Mouse (Mus musculus): Measurements from ENCODE around the gene Slc52a3. TPM values are rescaled to one million over a fixed set of nuclear protein-coding genes. Genes with fewer than 3 reads are reported as not detected.
"Not testable (repeated sequence)": the region's sequence is repeated elsewhere in the genome, so short reads cannot be mapped to it uniquely, and the experiment has no call there.

The Slc52a3 gene
- total and polyA plus RNA-seq, 3 experiments = 0.02 to 0.05 TPM; not detected in 1

GRCm38 (mm10) chr2:151985426-151986172 lies 10.7 kb upstream of the Slc52a3 start:
- H3K36me3 ChIP-seq (replicated peaks) = no peaks in the 10 kb centered on the region
- H3K4me1 ChIP-seq (ENCODE audit: insufficient read depth, low read depth, low read length) = peaks cover 4% of the 10 kb centered on the region
- no peak for DNase-seq (ENCODE audit: low spot score)
- H3K9me3 ChIP-seq (replicated peaks) = no peaks in the 10 kb centered on the region
- H3K27me3 ChIP-seq (ENCODE audit: insufficient read depth, low read length) = peaks cover 46% of the 10 kb centered on the region
- no peak overlapping the region for H3K4me3 ChIP-seq (ENCODE audit: low read depth, low read length)
- ATAC-seq (ENCODE audit: extremely low read depth, insufficient number of reproducible peaks, low FRiP score, poor library complexity, severe bottlenecking) = no peak
- TF ChIP-seq CTCF (IDR thresholded peaks at IDR 0.05; ENCODE audit: low read depth, low read length) = no peak
- TF ChIP-seq TAL1 (conservative IDR thresholded peaks at IDR 0.05; ENCODE audit: low read depth, low read length) = no peak
- no peak for TF ChIP-seq GATA2 (IDR thresholded peaks at IDR 0.05; ENCODE audit: borderline replicate concordance, low read depth, low read length)
- no peak for TF ChIP-seq POLR2AphosphoS5 (IDR thresholded peaks at IDR 0.05; ENCODE audit: insufficient replicate concordance, low read depth, low read length)
- TF ChIP-seq GATA1 (IDR thresholded peaks at IDR 0.05; ENCODE audit: borderline replicate concordance, low read length) = no peak

- Histone ChIP-seq H3K4me3 (ENCODE audit: low read depth, low read length) (no peak overlapping the region), H3K9me3 (replicated peaks) (no peaks in the 10 kb centered on the region), H3K27me3 (ENCODE audit: insufficient read depth, low read length) (peaks cover 50% of the 10 kb centered on the region), H3K4me1 (ENCODE audit: insufficient read depth, low read depth, low read length) (0 out of 2 replicates have a peak, but pooled peaks cover 2% of the 10 kb centered on the region), H3K36me3 (replicated peaks) (no peaks in the 10 kb centered on the region)
- ATAC-seq (ENCODE audit: extremely low read depth, insufficient number of reproducible peaks, low FRiP score, poor library complexity, severe bottlenecking) = no peak
- TF ChIP-seq CTCF (IDR thresholded peaks at IDR 0.05; ENCODE audit: low read depth, low read length) = no peak
- no peak for TF ChIP-seq POLR2AphosphoS5 (IDR thresholded peaks at IDR 0.05; ENCODE audit: insufficient replicate concordance, low read depth, low read length)
- no peak for TF ChIP-seq TAL1 (conservative IDR thresholded peaks at IDR 0.05; ENCODE audit: low read depth, low read length)
- TF ChIP-seq GATA2 (IDR thresholded peaks at IDR 0.05; ENCODE audit: borderline replicate concordance, low read depth, low read length) = no peak
- TF ChIP-seq GATA1 (IDR thresholded peaks at IDR 0.05; ENCODE audit: borderline replicate concordance, low read length) = no peak
- DNase-seq (ENCODE audit: low spot score) = no peak
Measured at GRCm38 (mm10) chr2:151986958-151987357, 9.4 kb upstream of the Slc52a3 start.

GRCm38 (mm10) chr2:151988978-151989377 lies 7.3 kb upstream of the Slc52a3 start:
- peaks cover 62% of the 10 kb centered on the region for H3K27me3 ChIP-seq (ENCODE audit: insufficient read depth, low read length)
- ATAC-seq (ENCODE audit: extremely low read depth, insufficient number of reproducible peaks, low FRiP score, poor library complexity, severe bottlenecking) = no peak

DNA sequence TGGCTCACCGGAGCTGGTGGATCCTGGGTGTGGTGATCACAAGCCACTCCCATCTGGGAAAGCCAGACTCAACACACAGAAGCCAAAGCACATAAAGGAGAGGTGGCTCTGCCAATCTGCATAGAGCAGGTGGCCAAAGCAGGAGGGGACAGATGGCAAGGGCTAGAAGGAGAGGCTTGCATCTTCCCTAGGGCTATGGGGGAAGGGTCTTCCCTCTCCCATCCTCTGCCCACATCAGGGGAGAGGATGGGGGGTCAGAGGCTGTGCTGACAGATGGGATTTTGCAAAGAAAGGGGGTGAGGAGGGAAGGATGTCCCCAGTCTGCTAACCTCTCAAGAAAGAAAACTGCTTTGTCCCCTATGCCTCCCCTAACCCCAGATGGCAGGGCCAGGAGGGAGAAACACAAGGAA lies 5.3 kb upstream of the Slc52a3 start:
- H3K27me3 ChIP-seq (ENCODE audit: insufficient read depth, low read length) = peaks cover 59% of the 10 kb centered on the region
- H3K36me3 ChIP-seq (replicated peaks) = no peaks in the 10 kb centered on the region

More at GRCm38 (mm10) chr2:151988978-151989377, 7.3 kb upstream of the Slc52a3 start:
- H3K4me3 ChIP-seq (ENCODE audit: low read depth, low read length) = no peak overlapping the region
- H3K36me3 ChIP-seq (replicated peaks) = no peaks in the 10 kb centered on the region
- DNase-seq (ENCODE audit: low spot score) = no peak
- TF ChIP-seq TAL1 (conservative IDR thresholded peaks at IDR 0.05; ENCODE audit: low read depth, low read length) (no peak), POLR2AphosphoS5 (IDR thresholded peaks at IDR 0.05; ENCODE audit: insufficient replicate concordance, low read depth, low read length) (no peak), CTCF (IDR thresholded peaks at IDR 0.05; ENCODE audit: low read depth, low read length) (no peak), GATA1 (IDR thresholded peaks at IDR 0.05; ENCODE audit: borderline replicate concordance, low read length) (no peak), GATA2 (IDR thresholded peaks at IDR 0.05; ENCODE audit: borderline replicate concordance, low read depth, low read length) (no peak)
- H3K4me1 ChIP-seq (ENCODE audit: insufficient read depth, low read depth, low read length) = 0 out of 2 replicates have a peak, but pooled peaks cover under 1% of the 10 kb centered on the region
- H3K9me3 ChIP-seq (replicated peaks) = no peaks in the 10 kb centered on the region

GRCm38 (mm10) chr2:151991446-151991845 lies 4.9 kb upstream of the Slc52a3 start:
- Histone ChIP-seq H3K4me3 (ENCODE audit: low read depth, low read length) (no peak overlapping the region), H3K9me3 (replicated peaks) (no peaks in the 10 kb centered on the region), H3K4me1 (ENCODE audit: insufficient read depth, low read depth, low read length) (peaks cover 17% of the 10 kb centered on the region), H3K36me3 (replicated peaks) (no peaks in the 10 kb centered on the region), H3K27me3 (ENCODE audit: insufficient read depth, low read length) (peaks cover 56% of the 10 kb centered on the region)
- DNase-seq (ENCODE audit: low spot score) (no peak), ATAC-seq (ENCODE audit: extremely low read depth, insufficient number of reproducible peaks, low FRiP score, poor library complexity, severe bottlenecking) (no peak)
- TF ChIP-seq GATA1 (IDR thresholded peaks at IDR 0.05; ENCODE audit: borderline replicate concordance, low read length) (no peak), TAL1 (conservative IDR thresholded peaks at IDR 0.05; ENCODE audit: low read depth, low read length) (no peak), POLR2AphosphoS5 (IDR thresholded peaks at IDR 0.05; ENCODE audit: insufficient replicate concordance, low read depth, low read length) (no peak), CTCF (IDR thresholded peaks at IDR 0.05; ENCODE audit: low read depth, low read length) (no peak), GATA2 (IDR thresholded peaks at IDR 0.05; ENCODE audit: borderline replicate concordance, low read depth, low read length) (no peak)

More for the DNA sequence above, 5.3 kb upstream of the Slc52a3 start:
- DNase-seq (ENCODE audit: low spot score) (no peak), ATAC-seq (ENCODE audit: extremely low read depth, insufficient number of reproducible peaks, low FRiP score, poor library complexity, severe bottlenecking) (no peak)
- no peaks in the 10 kb centered on the region for H3K9me3 ChIP-seq (replicated peaks)
- H3K4me3 ChIP-seq (ENCODE audit: low read depth, low read length) = no peak overlapping the region
- peaks cover 12% of the 10 kb centered on the region for H3K4me1 ChIP-seq (ENCODE audit: insufficient read depth, low read depth, low read length)
- no peak for TF ChIP-seq CTCF (IDR thresholded peaks at IDR 0.05; ENCODE audit: low read depth, low read length)
- TF ChIP-seq GATA2 (IDR thresholded peaks at IDR 0.05; ENCODE audit: borderline replicate concordance, low read depth, low read length) = no peak
- TF ChIP-seq POLR2AphosphoS5 (IDR thresholded peaks at IDR 0.05; ENCODE audit: insufficient replicate concordance, low read depth, low read length) = no peak
- no peak for TF ChIP-seq TAL1 (conservative IDR thresholded peaks at IDR 0.05; ENCODE audit: low read depth, low read length)
- TF ChIP-seq GATA1 (IDR thresholded peaks at IDR 0.05; ENCODE audit: borderline replicate concordance, low read length) = no peak

DNA sequence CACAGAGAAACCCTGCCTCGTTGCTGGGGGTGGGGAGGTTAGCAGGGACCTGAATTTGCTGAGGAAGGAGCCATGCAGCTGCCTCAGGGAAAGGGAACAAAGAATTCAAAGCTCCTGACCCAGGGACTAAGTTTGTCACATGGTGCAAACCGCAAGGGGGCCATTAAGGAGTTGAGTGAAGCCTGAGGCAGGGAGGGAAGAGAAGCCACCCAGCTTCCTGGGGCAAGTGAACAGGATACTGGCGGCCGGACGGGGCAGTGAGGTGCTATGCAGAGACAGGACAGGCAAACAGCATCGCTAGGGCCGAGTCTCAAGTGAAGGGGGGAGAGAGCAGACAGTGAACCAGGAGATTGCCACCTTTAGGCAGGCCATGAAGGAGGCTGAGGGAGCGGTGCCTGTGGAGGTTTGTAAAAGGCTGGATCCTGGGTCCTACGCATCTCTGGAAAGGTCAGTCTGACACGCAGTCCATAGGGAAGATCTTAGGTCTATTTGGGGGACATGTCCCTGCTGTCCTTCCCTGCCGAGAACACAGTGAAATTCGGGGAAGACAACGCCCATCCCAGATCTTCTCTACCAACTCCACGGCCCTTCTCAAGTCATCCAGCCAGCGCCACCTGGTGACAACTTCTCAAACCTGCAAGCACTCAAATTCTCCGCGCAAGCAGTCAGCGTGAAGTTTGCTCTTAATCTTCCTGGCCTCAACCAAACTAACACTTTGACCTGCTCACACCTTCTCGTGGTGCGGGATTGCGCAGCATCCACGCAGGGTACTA lies 1.8 kb upstream of the Slc52a3 start:
- TF ChIP-seq CTCF (IDR thresholded peaks at IDR 0.05; ENCODE audit: low read depth, low read length) = peak; percentile 69; the same call in 1 of the 2 replicates
- TF ChIP-seq GATA2 (IDR thresholded peaks at IDR 0.05; ENCODE audit: borderline replicate concordance, low read depth, low read length) = no peak

GRCm38 (mm10) chr2:151997190-151997575 lies 872 bp downstream of the Slc52a3 start:
- H3K27me3 ChIP-seq (ENCODE audit: insufficient read depth, low read length) = peaks cover 52% of the 10 kb centered on the region
- H3K4me1 ChIP-seq (ENCODE audit: insufficient read depth, low read depth, low read length) = peaks cover 20% of the 10 kb centered on the region
- not testable (repeated sequence) for DNase-seq (ENCODE audit: low spot score); H3K36me3 ChIP-seq (replicated peaks); H3K4me3 ChIP-seq (ENCODE audit: low read depth, low read length); ATAC-seq (ENCODE audit: extremely low read depth, insufficient number of reproducible peaks, low FRiP score, poor library complexity, severe bottlenecking); H3K9me3 ChIP-seq (replicated peaks)

More for the DNA sequence above, 1.8 kb upstream of the Slc52a3 start:
- Histone ChIP-seq H3K9me3 (replicated peaks) (no peaks in the 10 kb centered on the region), H3K4me3 (ENCODE audit: low read depth, low read length) (no peak overlapping the region), H3K4me1 (ENCODE audit: insufficient read depth, low read depth, low read length) (peaks cover 20% of the 10 kb centered on the region), H3K36me3 (replicated peaks) (no peaks in the 10 kb centered on the region), H3K27me3 (ENCODE audit: insufficient read depth, low read length) (peaks cover 51% of the 10 kb centered on the region)
- DNase-seq (ENCODE audit: low spot score) (peak; percentile 35), ATAC-seq (ENCODE audit: extremely low read depth, insufficient number of reproducible peaks, low FRiP score, poor library complexity, severe bottlenecking) (0 out of 2 replicates have a peak, but pooled peaks have one; percentile 22)

All from G1E (cell line).